Mouse (Mus musculus) bone marrow, adult 2 months (tissue): ENCODE results near the gene Bend7. TPM values are rescaled to one million over a fixed set of nuclear protein-coding genes. Genes with fewer than 3 reads are reported as not detected.

Experiments
- H3K27ac ChIP-seq: fragments of 200-500 bp; 2 replicates; pipeline ENCODE4 v1.5.1; 2012; ENCODE audit warnings: low read depth, mild to moderate bottlenecking, control low read depth, inconsistent platforms, low read length; ENCODE audit not compliant: control insufficient read depth, poor library complexity, insufficient read depth
- H3K4me1 ChIP-seq: fragments of 200-500 bp; 2 replicates; pipeline ENCODE4 v1.6.1; 2011; ENCODE audit warnings: low read length; ENCODE audit not compliant: control insufficient read depth, insufficient read depth
- H3K4me3 ChIP-seq: fragments of 200-500 bp; replicated peaks from 2 replicates; pipeline ENCODE3; 2011; ENCODE audit warnings: mild to moderate bottlenecking, low read depth, low read length, control low read depth; ENCODE audit not compliant: control insufficient read depth
- CTCF ChIP-seq: fragments of 200-500 bp; IDR thresholded peaks from 2 replicates; pipeline ENCODE4 v1.5.1; 2011; ENCODE audit warnings: low read length, control low read depth; ENCODE audit not compliant: control insufficient read depth, insufficient read depth
- POLR2A ChIP-seq: fragments of 200-500 bp; IDR thresholded peaks from 2 replicates; pipeline ENCODE4 v1.6.1; 2011; ENCODE audit warnings: low read depth, mild to moderate bottlenecking, control low read depth, low read length, borderline replicate concordance; ENCODE audit not compliant: control insufficient read depth
- WGBS: fragments of 180-500 bp; shearing (Covaris S2); methylation state at CpG from one replicate; pipeline ENCODE4 v1.1.7; 2018; 5-methylcytosine and 5-hydroxymethylcytosine counted together
- polyA plus RNA-seq: library from polyadenylated mRNA; stranded (reverse); fragments of >200 nt; gene quantifications from 2 replicates; pipeline ENCODE4 v1.2.4, GENCODE M21; 2011; ENCODE audit warnings: low replicate concordance; ENCODE audit not compliant: missing spikeins, insufficient read depth, insufficient read length

Gene Bend7
- polyA plus RNA-seq, 1 experiment = not detected

GRCm38 (mm10) chr2:4730161-4730560 lies 12.5 kb downstream of the Bend7 start:
- H3K27ac ChIP-seq = no peak overlapping the region
- WGBS = 50% methylated on average over 4 of the region's 4 CpGs
- no peak overlapping the region for H3K4me3 ChIP-seq
- no peak for TF ChIP-seq CTCF
- TF ChIP-seq POLR2A = no peak
- H3K4me1 ChIP-seq = no peaks in the 10 kb centered on the region; the same call in 1 of the 2 replicates

DNA sequence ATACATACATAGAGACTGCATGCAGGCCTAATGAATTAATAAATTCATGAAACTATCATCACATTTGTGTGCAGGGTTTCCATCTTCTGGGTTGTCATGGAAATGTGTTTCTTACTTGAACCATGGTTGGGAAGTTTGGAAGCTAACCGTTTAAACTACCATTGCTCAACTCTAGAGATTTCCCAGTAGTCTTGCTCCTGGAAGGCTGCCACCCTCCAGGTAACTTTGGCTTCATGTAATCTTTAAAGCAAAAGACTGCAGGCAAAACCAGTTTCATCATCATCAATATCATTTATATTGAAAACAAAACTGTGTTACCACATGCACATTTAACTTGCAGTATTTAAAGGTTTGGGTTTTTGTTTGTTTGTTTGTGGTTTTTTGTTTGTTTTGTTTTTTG lies 16.3 kb downstream of the Bend7 start:
- Histone ChIP-seq H3K27ac (no peak overlapping the region), H3K4me1 (no peaks in the 10 kb centered on the region; the same call in 1 of the 2 replicates), H3K4me3 (no peak overlapping the region)
- 61% methylated on average over 1 of the region's 1 CpGs for WGBS
- TF ChIP-seq CTCF = no peak
- no peak for TF ChIP-seq POLR2A

DNA sequence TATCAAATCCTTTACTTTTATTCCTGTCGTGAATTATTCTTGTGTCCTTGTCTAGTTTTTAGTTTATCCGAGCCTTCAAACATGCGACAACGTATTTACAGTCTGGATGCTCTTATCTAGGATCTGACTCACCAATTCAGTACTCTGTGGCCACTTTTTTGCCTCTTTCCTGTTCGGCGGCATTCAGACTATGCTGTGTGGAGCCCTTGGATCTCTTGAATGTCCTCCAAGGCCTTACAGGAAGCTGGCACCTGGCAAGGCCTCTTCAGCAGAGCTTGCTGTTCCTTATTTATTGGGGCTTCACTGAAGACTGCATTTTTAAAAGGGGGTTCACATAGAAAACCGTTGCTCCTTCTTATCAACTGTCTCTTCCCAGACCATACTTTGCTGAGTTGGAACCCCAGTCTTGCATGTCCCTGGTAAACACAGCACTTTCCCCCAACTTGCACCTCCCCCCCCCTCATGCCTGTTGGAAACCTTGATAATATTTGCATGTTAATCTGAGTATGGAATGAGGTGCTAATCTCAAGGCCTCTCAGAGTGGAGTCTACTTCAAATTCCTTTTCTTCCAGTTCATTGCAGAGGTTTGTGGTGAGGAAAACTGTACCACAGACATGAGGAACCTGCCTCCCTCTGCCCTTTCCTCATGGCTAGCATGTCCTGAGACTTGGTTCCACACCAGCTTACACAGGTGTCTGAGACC lies 18.6 kb downstream of the Bend7 start:
- no peaks in the 10 kb centered on the region for H3K4me1 ChIP-seq
- no peak overlapping the region for H3K4me3 ChIP-seq
- TF ChIP-seq POLR2A (no peak), CTCF (no peak)
- 36% methylated on average over 7 of the region's 7 CpGs for WGBS
- no peak overlapping the region for H3K27ac ChIP-seq

DNA sequence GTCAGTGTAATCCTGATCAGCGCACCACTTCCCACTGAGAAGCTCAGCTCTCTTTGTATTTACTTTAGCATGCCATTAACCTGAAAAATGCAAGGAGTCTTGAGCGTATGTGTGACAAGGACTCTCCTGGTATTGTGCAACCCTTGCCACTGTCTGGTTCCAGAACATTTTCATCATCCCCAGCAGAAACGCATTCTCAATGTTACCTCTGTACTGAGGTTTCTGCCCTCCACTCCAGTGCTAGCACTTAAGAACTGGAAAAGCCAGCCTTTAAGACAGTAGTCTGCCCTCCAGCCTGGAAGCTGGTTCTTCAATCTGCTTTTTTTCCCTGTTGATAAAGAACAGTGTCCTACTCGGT lies 19.1 kb downstream of the Bend7 start:
- TF ChIP-seq CTCF (no peak), POLR2A (no peak)
- 72% methylated on average over 4 of the region's 4 CpGs for WGBS
- Histone ChIP-seq H3K4me3 (no peak overlapping the region), H3K4me1 (no peaks in the 10 kb centered on the region), H3K27ac (no peak overlapping the region)

- WGBS = 89% methylated on average over 6 of the region's 6 CpGs
- no peaks in the 10 kb centered on the region for H3K4me1 ChIP-seq
- H3K4me3 ChIP-seq = no peak overlapping the region
- TF ChIP-seq POLR2A (no peak), CTCF (no peak)
- H3K27ac ChIP-seq = no peak overlapping the region
Measured at GRCm38 (mm10) chr2:4751918-4752317, 34.3 kb downstream of the Bend7 start.

- Histone ChIP-seq H3K4me3 (no peak overlapping the region), H3K27ac (no peak overlapping the region), H3K4me1 (no peaks in the 10 kb centered on the region)
- TF ChIP-seq POLR2A = no peak
- TF ChIP-seq CTCF = no peak
- 51% methylated on average over 8 of the region's 8 CpGs for WGBS
Measured at GRCm38 (mm10) chr2:4755716-4756115, 38.1 kb downstream of the Bend7 start.

DNA sequence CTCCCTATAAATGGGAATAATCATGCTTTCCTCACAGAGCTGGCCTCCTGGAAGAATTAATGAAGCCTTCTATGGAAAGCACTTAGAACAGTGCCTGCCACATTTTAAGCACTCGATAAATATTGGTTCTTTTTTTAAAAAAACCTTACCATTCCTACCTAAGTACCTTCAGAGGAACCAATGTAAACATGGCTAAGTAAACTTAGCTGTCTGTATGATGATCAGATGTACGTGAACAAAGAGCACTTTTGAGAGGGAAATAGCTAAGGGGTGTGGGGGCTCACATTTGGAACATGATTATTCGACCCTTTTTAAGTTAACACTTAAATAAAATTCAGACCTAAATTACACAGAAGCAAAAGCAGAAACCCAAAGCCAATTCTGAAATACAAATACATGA lies 39.6 kb downstream of the Bend7 start:
- no peak overlapping the region for H3K27ac ChIP-seq
- TF ChIP-seq POLR2A (no peak), CTCF (no peak)
- no peaks in the 10 kb centered on the region for H3K4me1 ChIP-seq
- H3K4me3 ChIP-seq = no peak overlapping the region
- 81% methylated on average over 3 of the region's 3 CpGs for WGBS

DNA sequence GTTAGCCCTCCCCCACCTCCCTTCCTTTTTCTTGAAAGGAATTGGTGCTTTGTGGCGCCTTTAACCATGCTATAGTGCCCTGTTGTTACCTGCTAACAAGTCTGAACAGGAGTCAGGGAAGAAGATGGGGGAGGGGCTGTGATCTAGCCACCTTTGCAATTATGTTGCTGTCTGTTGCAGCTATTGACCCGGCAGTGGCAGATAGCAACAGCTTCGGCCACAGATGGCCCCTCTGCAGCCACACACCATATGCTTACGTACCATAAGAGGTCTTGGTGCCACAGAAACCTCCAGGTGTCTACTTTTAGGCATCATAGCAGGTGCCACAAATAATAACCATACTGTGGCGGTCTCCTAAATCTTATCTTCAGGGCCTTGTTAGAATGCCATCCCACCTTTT lies 43.1 kb downstream of the Bend7 start:
- 70% methylated on average over 5 of the region's 5 CpGs for WGBS
- TF ChIP-seq CTCF (no peak), POLR2A (no peak)
- H3K4me3 ChIP-seq = no peak overlapping the region
- H3K27ac ChIP-seq = no peak overlapping the region
- H3K4me1 ChIP-seq = no peaks in the 10 kb centered on the region

DNA sequence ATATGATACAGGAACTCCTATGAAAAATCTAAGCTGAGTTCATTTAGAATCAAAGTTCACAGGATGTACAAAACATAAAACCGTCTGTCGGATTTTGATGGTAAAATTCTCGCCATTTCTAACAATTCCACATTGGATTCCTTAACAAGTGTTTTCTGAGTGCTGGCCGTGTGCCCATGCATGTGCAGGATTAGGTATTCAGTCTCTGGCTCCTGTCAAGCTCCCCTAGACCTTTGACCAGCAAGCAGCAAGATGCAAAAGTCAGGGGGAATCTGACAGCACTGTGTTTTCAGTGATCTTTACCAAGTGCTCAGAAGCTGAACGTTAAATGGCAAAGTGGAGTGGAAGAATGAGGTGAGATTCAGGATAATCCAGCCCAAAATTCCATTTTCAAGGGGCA lies 44.3 kb downstream of the Bend7 start:
- H3K27ac ChIP-seq = no peak overlapping the region
- H3K4me1 ChIP-seq = no peaks in the 10 kb centered on the region
- WGBS = 78% methylated on average over 5 of the region's 5 CpGs
- no peak overlapping the region for H3K4me3 ChIP-seq
- no peak for TF ChIP-seq POLR2A
- no peak for TF ChIP-seq CTCF
